ENCODE assay signal across 17 mouse cellular contexts in genomic region chr2:161806287-161807007, GRCm38 (mm10).
DNase-seq lines count a peak whose midpoint lies in the region; ATAC-seq and TF ChIP-seq lines count a peak whose summit lies in the region.
"Had no signal": no experiment of that assay in that cellular context is flagged by ENCODE, and none has a peak within 500 bp of the region (broad histone marks: within the 10 kb centered on the region; RNA-seq: fewer than 3 reads in every experiment).

No protein-coding gene starts in this region.

- intact Hi-C loops in left cerebral cortex, adult 2 months (cut with DNase I): loop anchor here (10.0 kb wide), 2 partner anchors 88 to 468 kb away; no protein-coding TSS in a partner anchor
- intact Hi-C loops in left cerebral cortex, postnatal 10 days (cut with DNase I): no loop called here

- no peak for TF ChIP-seq CTCF in left cerebral cortex, adult 2 months (IDR thresholded peaks at IDR 0.05)

- no peaks in the 10 kb centered on the region for H3K9me3 ChIP-seq in hindbrain, embryonic 12.5 days (replicated peaks)
- H3K9me3 ChIP-seq: forebrain, embryonic 15.5 days; heart, embryonic 12.5 days; limb, embryonic 13.5 days had no signal

- WGBS in hindbrain, embryonic 12.5 days: 40% methylated on average over 8 of the region's 8 CpGs

- H3K4me3 ChIP-seq in left cerebral cortex, adult 2 months: no peak overlapping the region
- no peak overlapping the region for H3K4me3 ChIP-seq in hindbrain, embryonic 12.5 days
- H3K4me3 ChIP-seq: forebrain, embryonic 15.5 days; heart, embryonic 12.5 days; limb, embryonic 13.5 days had no signal

- peaks cover 12% of the 10 kb centered on the region for H3K4me1 ChIP-seq in hindbrain, embryonic 12.5 days
- H3K4me1 ChIP-seq: forebrain, embryonic 15.5 days had no signal

- DNase-seq in frontal cortex, postnatal 10 days (ENCODE audit: low spot score in 2 of 2): no peak
- DNase-seq in left cerebral cortex, adult 2 months (ENCODE audit: extremely low spot score in 1 of 2, low spot score in 2 of 2): peak in 1 of 2 experiments; percentile 18
- no peak for DNase-seq in left cerebral cortex, postnatal 10 days (ENCODE audit: extremely low spot score in 1 of 2, low spot score in 2 of 2)
- peak; percentile 67 for DNase-seq in brain, adult 2 months (ENCODE audit: low read depth, low spot score)
- DNase-seq in spleen, postnatal 36 days (ENCODE audit: low spot score in 2 of 2): no peak
- no peak for DNase-seq in thymus, postnatal 10 days (ENCODE audit: low spot score in 2 of 2)
- DNase-seq: B cell, adult 2 months; cerebellum, adult 18-20 months; gastrocnemius, postnatal 14 days; right cerebral cortex, postnatal 14 days; thymus, postnatal 25 days had no signal

- no peak overlapping the region for H3K4me2 ChIP-seq in hindbrain, embryonic 12.5 days (replicated peaks)
- H3K4me2 ChIP-seq: forebrain, embryonic 15.5 days; heart, embryonic 12.5 days; limb, embryonic 13.5 days had no signal

- no peaks in the 10 kb centered on the region for H3K27me3 ChIP-seq in hindbrain, embryonic 12.5 days
- H3K27me3 ChIP-seq: forebrain, embryonic 15.5 days; heart, embryonic 12.5 days; limb, embryonic 13.5 days had no signal

- peak overlapping the region; percentile 44; the same call in 1 of the 2 replicates for H3K27ac ChIP-seq in left cerebral cortex, adult 2 months
- H3K27ac ChIP-seq in hindbrain, embryonic 12.5 days: peak overlapping the region; percentile 1; the same call in 1 of the 2 replicates
- H3K27ac ChIP-seq: forebrain, embryonic 15.5 days; limb, embryonic 13.5 days had no signal

- no peak overlapping the region for H3K9ac ChIP-seq in hindbrain, embryonic 12.5 days
- H3K9ac ChIP-seq: forebrain, embryonic 15.5 days; heart, embryonic 12.5 days; limb, embryonic 13.5 days had no signal

- no peaks in the 10 kb centered on the region for H3K36me3 ChIP-seq in hindbrain, embryonic 12.5 days
- H3K36me3 ChIP-seq: forebrain, embryonic 15.5 days; G1E; heart, embryonic 12.5 days; limb, embryonic 13.5 days had no signal

- peak; percentile 47; the same call in 1 of the 2 replicates for ATAC-seq in frontal cortex, adult (ENCODE audit: low TSS enrichment)
- 0 out of 2 replicates have a peak, but pooled peaks have one; percentile 40 for ATAC-seq in hindbrain, embryonic 12.5 days (ENCODE audit: low FRiP score)
- ATAC-seq: forebrain, embryonic 15.5 days had no signal
